Mouse (Mus musculus) forebrain, embryonic 14.5 days (tissue): Measurements from ENCODE around the gene Sirt7. TPM values are rescaled to one million over a fixed set of nuclear protein-coding genes. Genes with fewer than 3 reads are reported as not detected.

Experiments used
- ATAC-seq: fragments of 200-750 bp; cut with Nextera tagmentation; 2 replicates; pipeline ENCODE4 v1.8.0; 2017; ENCODE audit warnings: mild to moderate bottlenecking, moderate library complexity
- DNase-seq: peaks from one replicate; pipeline ENCODE4 v3.0.0-alpha.2; 2015; ENCODE audit warnings: low spot score
- H3K27ac ChIP-seq: fragments of 300-500 bp; sonication (generic); 2 replicates; pipeline ENCODE4 v1.5.1; 2014; ENCODE audit warnings: low read depth, mild to moderate bottlenecking, control low read depth, low read length, moderate library complexity
- H3K27me3 ChIP-seq: fragments of 300-500 bp; sonication (generic); replicated peaks from 2 replicates; pipeline ENCODE4 v1.6.1; 2014; ENCODE audit warnings: low read length, control low read depth, mixed read lengths; ENCODE audit not compliant: control insufficient read depth, insufficient read depth
- H3K36me3 ChIP-seq: fragments of 300-500 bp; sonication (generic); 2 replicates; pipeline ENCODE4 v1.6.1; 2014; ENCODE audit warnings: low read length, control low read depth; ENCODE audit not compliant: control insufficient read depth, insufficient read depth
- H3K4me1 ChIP-seq: fragments of 300-500 bp; sonication (generic); 2 replicates; pipeline ENCODE4 v1.6.1; 2014; ENCODE audit warnings: antibody characterized with exemption, low read length, control low read depth; ENCODE audit not compliant: control insufficient read depth, insufficient read depth
- H3K4me2 ChIP-seq: fragments of 300-500 bp; sonication (generic); 2 replicates; pipeline ENCODE4 v1.6.1; 2014; ENCODE audit warnings: mild to moderate bottlenecking, control low read depth, low read length
- H3K4me3 ChIP-seq: fragments of 300-500 bp; sonication (generic); 2 replicates; pipeline ENCODE4 v1.5.1; 2014; ENCODE audit warnings: low read depth, low read length, control low read depth
- H3K9ac ChIP-seq: fragments of 300-500 bp; sonication (generic); 2 replicates; pipeline ENCODE4 v1.6.1; 2014; ENCODE audit warnings: mild to moderate bottlenecking, low read length, control low read depth, moderate library complexity
- H3K9me3 ChIP-seq: fragments of 300-500 bp; sonication (generic); replicated peaks from 2 replicates; pipeline ENCODE4 v1.6.1; 2016; ENCODE audit warnings: low read length, control low read depth, mixed read lengths; ENCODE audit not compliant: control insufficient read depth
- WGBS: fragments of 180-500 bp; shearing (Covaris S2); extraction: QIAGEN DNeasy Blood & Tissue Kit; methylation state at CpG from one replicate; pipeline ENCODE4 v1.1.7; 2014; 5-methylcytosine and 5-hydroxymethylcytosine counted together
- polyA plus RNA-seq: library from polyadenylated mRNA; unstranded; fragments of >200 nt; fragmentation: Nextera tagmentation; extraction: Ambion mirVana; gene quantifications from 2 replicates; pipeline ENCODE4 v1.2.1, GENCODE M21; 2014

Gene Sirt7
- polyA plus RNA-seq, 1 experiment from 2014 or later: 30.4 TPM

DNA sequence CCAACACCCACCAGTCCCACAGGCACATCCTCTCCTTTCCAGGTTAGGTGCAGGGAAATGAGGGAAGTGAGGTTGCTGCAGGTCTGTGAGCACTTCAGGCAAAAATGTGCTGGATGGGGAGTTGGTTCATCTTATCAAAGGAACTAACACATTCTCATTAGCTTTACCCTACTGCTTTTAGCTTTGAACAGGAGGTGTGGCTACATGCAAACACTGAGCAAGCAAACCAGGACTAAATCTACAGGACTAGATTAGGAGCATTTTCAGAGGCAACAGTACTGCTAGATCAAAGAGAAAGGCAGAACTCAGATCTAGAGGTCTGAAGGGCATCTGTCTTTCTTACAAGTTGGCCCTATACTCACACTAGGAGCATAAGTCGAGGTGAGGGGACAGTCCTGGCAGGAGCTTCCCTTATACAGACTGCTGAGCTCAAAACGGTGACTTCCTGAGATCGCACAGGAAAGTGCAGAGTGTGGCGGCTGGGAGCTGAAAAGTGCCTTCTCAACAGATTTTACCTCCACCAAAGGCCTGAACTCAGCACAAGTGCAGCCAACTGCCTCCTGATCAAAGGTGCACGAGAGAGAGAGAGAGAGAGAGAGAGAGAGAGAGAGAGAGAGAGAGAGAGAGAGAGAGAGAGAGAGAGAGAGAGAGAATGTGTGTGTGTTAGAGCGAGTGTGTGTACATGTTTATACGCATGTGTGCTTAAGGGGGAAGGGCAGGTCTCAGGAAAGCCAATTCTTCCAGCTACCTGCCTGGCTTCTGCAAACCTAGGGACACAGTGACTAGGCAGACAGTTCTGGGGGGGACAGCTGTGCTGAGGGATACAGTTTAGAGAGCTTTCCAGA, 6.1 kb upstream of the Sirt7 start:
- ATAC-seq (no peak), DNase-seq (no peak)
- peak overlapping the region; percentile 81; the same call in 1 of the 2 replicates for H3K4me2 ChIP-seq
- 0 out of 2 replicates have a peak overlapping the region, but pooled peaks have one; percentile 97 for H3K4me3 ChIP-seq
- H3K36me3 ChIP-seq: peaks cover 28% of the 10 kb centered on the region
- 48% methylated on average over 7 of the region's 7 CpGs for WGBS
- H3K27me3 ChIP-seq: no peaks in the 10 kb centered on the region
- no peaks in the 10 kb centered on the region for H3K9me3 ChIP-seq
- peaks cover 14% of the 10 kb centered on the region for H3K4me1 ChIP-seq
- H3K9ac ChIP-seq: peak overlapping the region; percentile 87; the same call in 1 of the 2 replicates
- H3K27ac ChIP-seq: peak overlapping the region; percentile 11; the same call in 1 of the 2 replicates

GRCm38 (mm10) chr11:120630401-120630871, 5.4 kb upstream of the Sirt7 start:
- H3K27ac ChIP-seq: peak overlapping the region; percentile 11; the same call in 1 of the 2 replicates

DNA sequence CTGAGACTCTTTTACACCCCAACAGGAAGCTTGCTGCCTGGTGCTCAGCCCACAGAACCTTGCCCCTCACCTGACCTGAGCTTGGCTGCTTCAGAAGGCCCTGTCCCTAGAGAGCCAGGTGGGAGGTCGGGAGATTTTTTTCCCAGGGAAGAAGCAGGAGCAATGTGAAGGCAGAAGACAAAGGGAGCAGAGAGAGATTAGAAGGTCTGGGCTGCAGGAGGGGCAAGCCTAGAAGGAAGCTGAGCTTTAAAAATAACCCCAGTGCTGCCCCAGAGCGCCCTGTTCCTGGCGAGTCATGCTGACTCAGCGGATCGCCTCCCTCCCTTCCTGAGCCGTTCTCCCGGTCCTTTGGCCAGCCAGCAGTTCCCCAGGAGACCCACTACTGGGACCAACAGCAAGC, 4.9 kb upstream of the Sirt7 start:
- DNase-seq: no peak
- H3K9ac ChIP-seq: peak overlapping the region; percentile 14; the same call in 1 of the 2 replicates

More at GRCm38 (mm10) chr11:120630401-120630871, 5.4 kb upstream of the Sirt7 start:
- H3K36me3 ChIP-seq: peaks cover 28% of the 10 kb centered on the region
- DNase-seq (no peak), ATAC-seq (no peak)
- peaks cover 14% of the 10 kb centered on the region for H3K4me1 ChIP-seq
- 0 out of 2 replicates have a peak overlapping the region, but pooled peaks have one; percentile 14 for H3K9ac ChIP-seq
- H3K4me2 ChIP-seq: no peak overlapping the region
- WGBS: 42% methylated on average over 5 of the region's 5 CpGs
- H3K27me3 ChIP-seq: no peaks in the 10 kb centered on the region
- no peaks in the 10 kb centered on the region for H3K9me3 ChIP-seq
- H3K4me3 ChIP-seq: no peak overlapping the region

GRCm38 (mm10) chr11:120629341-120629730, 4.3 kb upstream of the Sirt7 start:
- H3K9me3 ChIP-seq: no peaks in the 10 kb centered on the region
- H3K4me2 ChIP-seq: no peak overlapping the region
- H3K4me1 ChIP-seq: peaks cover 18% of the 10 kb centered on the region
- ATAC-seq (no peak), DNase-seq (no peak)
- H3K9ac ChIP-seq: 0 out of 2 replicates have a peak overlapping the region, but pooled peaks have one; percentile 14
- H3K4me3 ChIP-seq: no peak overlapping the region
- peaks cover 28% of the 10 kb centered on the region for H3K36me3 ChIP-seq
- H3K27me3 ChIP-seq: no peaks in the 10 kb centered on the region
- WGBS: 76% methylated on average over 23 of the region's 23 CpGs
- no peak overlapping the region for H3K27ac ChIP-seq

More for the DNA sequence above, 4.9 kb upstream of the Sirt7 start:
- WGBS: 38% methylated on average over 7 of the region's 7 CpGs
- Histone ChIP-seq H3K27me3 (no peaks in the 10 kb centered on the region), H3K4me2 (no peak overlapping the region), H3K36me3 (peaks cover 28% of the 10 kb centered on the region), H3K9me3 (no peaks in the 10 kb centered on the region), H3K4me1 (peaks cover 18% of the 10 kb centered on the region), H3K4me3 (no peak overlapping the region), H3K27ac (no peak overlapping the region)
- ATAC-seq: no peak

DNA sequence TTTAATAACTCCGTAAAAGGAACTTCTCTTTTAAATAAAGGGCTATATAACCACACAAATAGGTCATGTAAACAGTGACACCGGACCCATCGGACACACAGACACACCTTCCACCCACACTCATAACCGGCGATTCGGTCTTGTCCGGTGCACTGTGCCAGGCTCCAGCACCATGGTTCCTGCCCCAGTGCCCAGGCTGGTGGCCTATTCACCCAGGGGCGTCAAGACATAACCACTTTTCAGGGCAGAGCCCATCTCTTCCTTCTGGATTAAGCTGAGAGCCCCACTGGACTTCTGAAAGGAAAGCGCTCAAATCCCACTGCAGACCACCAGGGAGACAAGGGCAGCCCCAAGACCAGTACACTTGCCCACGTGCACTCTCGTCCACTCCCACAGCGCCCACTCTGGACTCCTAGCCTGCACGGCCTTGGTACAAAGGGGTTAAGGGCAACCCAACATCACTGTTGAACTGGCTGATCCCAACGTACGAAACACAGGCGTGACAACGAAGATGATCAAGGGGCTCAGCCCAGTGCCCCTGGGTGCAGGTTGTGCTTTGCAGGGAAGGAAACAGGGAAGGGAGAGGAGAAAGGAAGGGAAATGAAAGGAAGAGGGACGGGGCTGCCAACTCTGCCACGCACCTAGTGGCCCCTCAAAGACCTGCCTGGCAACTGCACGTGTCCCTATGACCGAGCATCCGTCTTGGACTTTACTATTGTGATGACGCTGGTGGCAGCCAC, 3.7 kb upstream of the Sirt7 start:
- Histone ChIP-seq H3K4me1 (peaks cover 23% of the 10 kb centered on the region), H3K27ac (no peak overlapping the region), H3K9me3 (no peaks in the 10 kb centered on the region), H3K4me3 (no peak overlapping the region), H3K36me3 (peaks cover 28% of the 10 kb centered on the region), H3K4me2 (no peak overlapping the region), H3K27me3 (no peaks in the 10 kb centered on the region), H3K9ac (no peak overlapping the region)
- WGBS: 93% methylated on average over 23 of the region's 23 CpGs
- no peak for DNase-seq
- no peak for ATAC-seq

DNA sequence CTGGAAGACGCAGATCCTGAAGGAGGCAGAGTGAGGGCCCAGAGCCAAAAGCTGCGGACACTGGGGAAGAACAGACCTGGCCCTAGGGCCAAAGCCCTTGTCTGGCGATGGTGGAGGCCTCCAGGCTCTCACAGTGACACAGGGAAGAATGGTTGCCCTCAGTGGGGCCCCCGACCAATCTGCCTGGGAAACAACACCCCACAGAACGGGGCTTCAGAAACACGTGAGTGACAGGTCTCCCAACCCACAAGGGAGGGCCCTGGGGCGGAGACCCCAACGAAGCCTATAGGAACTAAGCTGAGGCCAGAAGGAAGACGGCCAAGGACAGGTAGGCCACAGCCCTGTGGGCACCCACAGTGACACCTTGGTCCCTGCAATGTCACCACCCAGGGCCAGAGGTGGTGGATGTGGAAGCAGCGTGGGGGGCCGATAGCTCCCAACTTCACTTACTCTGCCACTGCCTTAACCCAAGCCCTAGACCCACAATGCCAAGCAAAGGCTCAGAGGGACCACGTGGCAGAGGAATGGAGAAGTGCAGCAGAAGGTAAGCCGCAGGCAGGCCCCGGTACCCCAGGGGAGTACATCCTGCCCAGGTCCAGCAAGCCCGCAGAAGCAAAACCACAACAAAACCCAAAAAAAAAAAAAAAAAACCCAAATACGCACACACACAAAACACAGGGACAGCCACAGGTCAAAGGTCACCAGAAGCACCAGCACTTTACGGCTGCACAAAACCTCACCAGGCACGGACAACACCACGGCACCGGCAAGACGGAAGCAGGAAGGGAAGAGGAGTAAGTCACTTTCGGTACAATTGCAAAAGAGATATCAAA, 2.6 kb upstream of the Sirt7 start:
- no peak overlapping the region for H3K4me3 ChIP-seq
- WGBS: 83% methylated on average over 22 of the region's 22 CpGs
- H3K27me3 ChIP-seq: no peaks in the 10 kb centered on the region
- H3K4me1 ChIP-seq: peaks cover 23% of the 10 kb centered on the region
- ATAC-seq: no peak
- no peak overlapping the region for H3K27ac ChIP-seq
- peaks cover 36% of the 10 kb centered on the region for H3K36me3 ChIP-seq
- no peak for DNase-seq
- H3K9ac ChIP-seq: no peak overlapping the region
- no peak overlapping the region for H3K4me2 ChIP-seq
- no peaks in the 10 kb centered on the region for H3K9me3 ChIP-seq

DNA sequence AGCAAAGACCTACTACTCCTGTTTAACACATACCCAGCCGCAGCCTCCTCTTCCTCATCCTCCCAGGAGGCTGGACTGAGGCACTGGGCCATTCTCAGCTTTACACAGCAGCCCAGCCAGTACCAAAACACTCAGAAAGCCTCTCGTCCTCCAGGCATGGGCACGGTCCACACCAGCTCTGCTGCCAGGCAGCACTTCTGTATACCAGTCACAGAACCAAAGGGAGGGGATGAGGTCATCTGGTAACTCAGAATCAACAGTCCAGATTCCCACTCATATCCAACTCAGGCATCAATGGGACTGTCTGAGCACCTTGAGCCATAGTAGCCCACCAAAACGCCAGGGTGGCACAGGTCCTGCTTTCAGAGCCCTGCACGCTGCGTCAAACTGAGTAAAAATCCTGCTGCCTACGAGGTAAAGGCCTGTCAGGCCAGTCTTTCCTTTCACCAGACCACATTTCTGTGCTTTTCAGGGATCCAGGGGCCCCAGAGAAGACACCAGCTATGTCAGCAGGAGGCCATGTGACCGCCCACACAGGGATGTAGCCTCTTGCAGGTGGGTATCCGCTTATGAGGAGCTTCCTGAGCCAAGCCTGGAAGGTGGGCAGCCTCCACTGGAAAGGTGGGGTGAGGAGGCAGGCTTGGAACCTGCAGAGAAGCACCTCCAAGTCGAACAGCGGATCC, 1.9 kb upstream of the Sirt7 start:
- Histone ChIP-seq H3K9ac (no peak overlapping the region), H3K4me2 (no peak overlapping the region), H3K4me1 (peaks cover 17% of the 10 kb centered on the region), H3K36me3 (peaks cover 43% of the 10 kb centered on the region), H3K27me3 (no peaks in the 10 kb centered on the region), H3K27ac (no peak overlapping the region), H3K9me3 (no peaks in the 10 kb centered on the region), H3K4me3 (no peak overlapping the region)
- 93% methylated on average over 11 of the region's 11 CpGs for WGBS
- no peak for DNase-seq
- ATAC-seq: no peak

GRCm38 (mm10) chr11:120624680-120625111, 344 bp downstream of the Sirt7 start:
- Histone ChIP-seq H3K4me3 (peak overlapping the region; percentile 98), H3K9ac (peak overlapping the region; percentile 87), H3K4me2 (peak overlapping the region; percentile 95), H3K4me1 (peaks cover 9% of the 10 kb centered on the region), H3K27ac (peak overlapping the region; percentile 80), H3K9me3 (no peaks in the 10 kb centered on the region), H3K27me3 (no peaks in the 10 kb centered on the region), H3K36me3 (peaks cover 65% of the 10 kb centered on the region)
- ATAC-seq: peak; percentile 86
- peak; percentile 93 for DNase-seq
- under 1% methylated on average over 52 of the region's 53 CpGs for WGBS
